Mouse (Mus musculus): ENCODE results near the gene Tbc1d14. TPM values are rescaled to one million over a fixed set of nuclear protein-coding genes. Genes with fewer than 3 reads are reported as not detected.

The Tbc1d14 gene
- polyA plus RNA-seq, 1 experiment: 30.2 TPM

DNA sequence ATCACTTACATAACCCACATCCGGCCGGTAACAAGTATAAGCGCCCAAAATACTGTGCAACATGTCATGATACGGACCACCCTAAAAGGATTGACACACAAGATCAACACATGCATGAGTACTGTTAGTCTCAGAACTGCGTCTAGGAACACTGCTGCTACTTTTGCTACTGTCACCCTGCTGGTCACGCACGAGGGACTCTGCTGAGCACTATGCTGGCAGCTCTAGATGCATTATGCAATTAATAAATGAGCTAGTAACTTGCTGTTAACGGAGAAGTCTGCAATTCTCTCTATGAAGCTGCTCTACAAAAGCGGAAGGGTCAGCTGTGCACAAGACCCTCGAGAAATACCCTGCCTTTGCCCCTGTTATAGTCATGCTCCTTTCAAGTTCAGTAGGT is 84.7 kb downstream of the Tbc1d14 start:
- TF ChIP-seq POLR2A (IDR thresholded peaks at IDR 0.05; ENCODE audit: borderline replicate concordance, extremely low read depth, low read depth, low read length) (no peak), CTCF (IDR thresholded peaks at IDR 0.05; ENCODE audit: insufficient read depth, low read length) (no peak)
- no peak for DNase-seq
- no peak overlapping the region for H3K4me3 ChIP-seq (replicated peaks; ENCODE audit: extremely low read depth, low read depth, low read length)
- 91% methylated on average over 10 of the region's 10 CpGs for WGBS
- no peaks in the 10 kb centered on the region for H3K4me1 ChIP-seq (ENCODE audit: control insufficient read depth, insufficient read depth, low read length)

- Histone ChIP-seq H3K4me1 (ENCODE audit: control insufficient read depth, insufficient read depth, low read length) (no peaks in the 10 kb centered on the region), H3K4me3 (replicated peaks; ENCODE audit: extremely low read depth, low read depth, low read length) (no peak overlapping the region)
- DNase-seq: no peak
- TF ChIP-seq CTCF (IDR thresholded peaks at IDR 0.05; ENCODE audit: insufficient read depth, low read length) (no peak), POLR2A (IDR thresholded peaks at IDR 0.05; ENCODE audit: borderline replicate concordance, extremely low read depth, low read depth, low read length) (no peak)
- WGBS: 79% methylated on average over 5 of the region's 5 CpGs
These were observed 87.4 kb downstream of the Tbc1d14 start for GRCm38 (mm10) chr5:36505643-36506042.

- no peak for DNase-seq
- Histone ChIP-seq H3K4me1 (ENCODE audit: control insufficient read depth, insufficient read depth, low read length) (no peaks in the 10 kb centered on the region), H3K4me3 (replicated peaks; ENCODE audit: extremely low read depth, low read depth, low read length) (no peak overlapping the region)
- WGBS: 89% methylated on average over 7 of the region's 7 CpGs
- TF ChIP-seq CTCF (IDR thresholded peaks at IDR 0.05; ENCODE audit: insufficient read depth, low read length) (no peak), POLR2A (IDR thresholded peaks at IDR 0.05; ENCODE audit: borderline replicate concordance, extremely low read depth, low read depth, low read length) (no peak)
These were observed 87.8 kb downstream of the Tbc1d14 start for GRCm38 (mm10) chr5:36505235-36505634.

DNA sequence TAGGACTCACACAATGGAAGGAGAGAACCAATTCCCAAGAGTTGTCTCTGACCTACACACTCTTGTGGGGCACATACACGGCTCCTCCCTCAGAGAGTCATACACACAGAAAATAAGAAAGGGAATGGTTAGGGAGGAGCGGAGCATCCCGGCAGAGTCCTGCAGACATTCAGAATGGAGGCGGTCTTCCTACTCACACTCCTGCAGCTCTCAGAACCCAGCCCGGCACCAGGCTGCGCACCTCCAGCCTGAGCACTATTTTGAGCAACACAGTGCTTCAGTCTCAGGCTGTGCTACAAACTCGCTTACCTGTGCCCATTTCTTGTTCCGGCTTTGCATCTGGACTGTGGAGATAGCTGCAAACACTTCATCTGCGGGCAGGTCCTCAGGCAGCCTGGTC is 98.4 kb downstream of the Tbc1d14 start:
- TF ChIP-seq CTCF (IDR thresholded peaks at IDR 0.05; ENCODE audit: insufficient read depth, low read length) (no peak), POLR2A (IDR thresholded peaks at IDR 0.05; ENCODE audit: borderline replicate concordance, extremely low read depth, low read depth, low read length) (no peak)
- 97% methylated on average over 9 of the region's 9 CpGs for WGBS
- H3K4me3 ChIP-seq (replicated peaks; ENCODE audit: extremely low read depth, low read depth, low read length): no peak overlapping the region
- H3K4me1 ChIP-seq (ENCODE audit: control insufficient read depth, insufficient read depth, low read length): no peaks in the 10 kb centered on the region
- DNase-seq: no peak

DNA sequence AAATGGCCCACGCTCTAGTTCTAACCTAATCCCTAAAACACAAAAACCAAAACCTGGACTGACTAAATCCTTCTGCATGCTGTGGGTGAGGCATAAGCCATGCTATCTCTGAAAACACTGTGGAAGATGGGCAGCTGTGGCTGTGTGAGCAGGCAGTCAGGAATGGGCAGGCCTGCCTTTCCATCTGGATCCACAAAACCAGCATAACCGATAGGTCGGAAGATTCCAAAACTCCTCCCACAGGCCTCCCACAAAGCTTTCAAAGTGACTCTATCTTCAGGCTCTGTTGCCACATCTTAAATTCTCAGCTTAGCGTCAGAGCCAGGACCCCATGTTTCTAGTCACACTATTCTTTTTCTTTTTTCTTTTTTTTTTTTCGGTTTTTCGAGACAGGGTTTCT is 99.2 kb downstream of the Tbc1d14 start:
- H3K4me1 ChIP-seq (ENCODE audit: control insufficient read depth, insufficient read depth, low read length): no peaks in the 10 kb centered on the region
- WGBS: 81% methylated on average over 6 of the region's 6 CpGs
- no peak for DNase-seq
- no peak for TF ChIP-seq CTCF (IDR thresholded peaks at IDR 0.05; ENCODE audit: insufficient read depth, low read length)
- no peak for TF ChIP-seq POLR2A (IDR thresholded peaks at IDR 0.05; ENCODE audit: borderline replicate concordance, extremely low read depth, low read depth, low read length)
- H3K4me3 ChIP-seq (replicated peaks; ENCODE audit: extremely low read depth, low read depth, low read length): no peak overlapping the region

GRCm38 (mm10) chr5:36489225-36489624 is 103.9 kb downstream of the Tbc1d14 start:
- peak; percentile 38 for DNase-seq

GRCm38 (mm10) chr5:36485306-36485705 is 107.8 kb downstream of the Tbc1d14 start:
- WGBS: 40% methylated on average over 19 of the region's 19 CpGs
- TF ChIP-seq POLR2A (IDR thresholded peaks at IDR 0.05; ENCODE audit: borderline replicate concordance, extremely low read depth, low read depth, low read length) (no peak), CTCF (IDR thresholded peaks at IDR 0.05; ENCODE audit: insufficient read depth, low read length) (no peak)
- no peak for DNase-seq
- Histone ChIP-seq H3K4me3 (replicated peaks; ENCODE audit: extremely low read depth, low read depth, low read length) (no peak overlapping the region), H3K4me1 (ENCODE audit: control insufficient read depth, insufficient read depth, low read length) (peaks cover 25% of the 10 kb centered on the region)

More at GRCm38 (mm10) chr5:36489225-36489624, 103.9 kb downstream of the Tbc1d14 start:
- Histone ChIP-seq H3K4me1 (ENCODE audit: control insufficient read depth, insufficient read depth, low read length) (peaks cover 4% of the 10 kb centered on the region; the same call in 1 of the 2 replicates), H3K4me3 (replicated peaks; ENCODE audit: extremely low read depth, low read depth, low read length) (no peak overlapping the region)
- 39% methylated on average over 2 of the region's 2 CpGs for WGBS
- TF ChIP-seq POLR2A (IDR thresholded peaks at IDR 0.05; ENCODE audit: borderline replicate concordance, extremely low read depth, low read depth, low read length): no peak
- TF ChIP-seq CTCF (IDR thresholded peaks at IDR 0.05; ENCODE audit: insufficient read depth, low read length): peak; percentile 75

GRCm38 (mm10) chr5:36484171-36484990 is 108.7 kb downstream of the Tbc1d14 start, which contains the start of the genes Tada2b and Ccdc96:
Gene Tada2b, minus strand, starts transcription at chr5:36484285.
Gene Ccdc96, plus strand, starts transcription at chr5:36484588.
- peak; percentile 91 for DNase-seq
- TF ChIP-seq POLR2A (IDR thresholded peaks at IDR 0.05; ENCODE audit: borderline replicate concordance, extremely low read depth, low read depth, low read length) (no peak), CTCF (IDR thresholded peaks at IDR 0.05; ENCODE audit: insufficient read depth, low read length) (no peak)
- peak within 1 kb of the TSS; percentile 90 for H3K4me3 ChIP-seq (replicated peaks; ENCODE audit: extremely low read depth, low read depth, low read length)
- 8% methylated on average over 96 of the region's 97 CpGs for WGBS
- peaks cover 33% of the 10 kb centered on the region for H3K4me1 ChIP-seq (ENCODE audit: control insufficient read depth, insufficient read depth, low read length)

GRCm38 (mm10) chr5:36483203-36484101 is 109.6 kb downstream of the Tbc1d14 start:
- DNase-seq: peak; percentile 65

More at GRCm38 (mm10) chr5:36483203-36484101, 109.6 kb downstream of the Tbc1d14 start:
- peak overlapping the region; percentile 90 for H3K4me3 ChIP-seq (replicated peaks; ENCODE audit: extremely low read depth, low read depth, low read length)
- H3K4me1 ChIP-seq (ENCODE audit: control insufficient read depth, insufficient read depth, low read length): peaks cover 41% of the 10 kb centered on the region
- TF ChIP-seq CTCF (IDR thresholded peaks at IDR 0.05; ENCODE audit: insufficient read depth, low read length): no peak
- no peak for TF ChIP-seq POLR2A (IDR thresholded peaks at IDR 0.05; ENCODE audit: borderline replicate concordance, extremely low read depth, low read depth, low read length)
- 2% methylated on average over 58 of the region's 58 CpGs for WGBS

Data from lung, adult 2 months (tissue).